Mouse (Mus musculus): ENCODE data around the gene Grik4.
"Not testable (repeated sequence)": the region's sequence is repeated elsewhere in the genome, so short reads cannot be mapped to it uniquely, and the experiment has no call there.

Gene Grik4

DNA sequence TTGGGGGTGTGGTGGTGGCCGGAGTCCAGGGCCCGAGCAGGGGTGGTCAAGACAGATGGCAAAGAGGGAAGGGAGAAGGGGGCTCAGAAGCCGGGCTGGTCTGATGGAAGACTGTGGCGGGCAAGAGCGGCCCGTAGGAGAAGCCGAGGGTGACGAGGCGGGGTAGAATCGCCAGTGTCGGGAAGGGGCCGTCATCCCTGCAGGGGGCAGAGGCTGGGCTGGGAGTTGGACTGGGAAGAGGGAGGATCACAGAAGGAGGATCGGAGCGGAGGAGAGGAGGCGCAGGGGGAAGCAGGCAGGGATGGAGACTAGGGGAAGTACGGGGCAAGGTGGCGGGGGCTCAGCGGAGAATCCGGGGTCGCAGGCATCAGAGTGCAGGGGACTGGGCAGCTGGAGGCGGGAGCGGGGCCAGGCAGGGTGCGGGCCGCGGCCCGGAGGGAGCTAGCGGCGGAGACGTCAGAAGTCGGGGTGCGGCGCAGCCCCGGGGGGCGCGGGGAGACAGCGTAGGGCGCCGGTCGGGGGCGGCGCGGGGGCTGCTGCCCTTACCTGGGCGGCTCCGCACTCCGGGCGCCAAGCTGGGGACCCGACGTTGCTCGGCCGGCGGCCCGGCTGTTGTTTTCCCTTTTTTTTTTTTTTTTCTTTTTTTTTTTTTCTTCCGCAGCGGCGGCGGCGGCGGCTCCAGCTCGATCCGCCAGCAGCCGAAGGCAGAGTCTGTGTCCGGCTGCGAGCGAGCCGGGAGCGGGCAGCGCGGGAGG lies at the start of gene Grik4:
Gene Grik4 (minus strand): TSS at position 713 of the 755 bp plus-strand sequence.
- DNase-seq (ENCODE audit: low read depth, low spot score), result peak; percentile 44

DNA sequence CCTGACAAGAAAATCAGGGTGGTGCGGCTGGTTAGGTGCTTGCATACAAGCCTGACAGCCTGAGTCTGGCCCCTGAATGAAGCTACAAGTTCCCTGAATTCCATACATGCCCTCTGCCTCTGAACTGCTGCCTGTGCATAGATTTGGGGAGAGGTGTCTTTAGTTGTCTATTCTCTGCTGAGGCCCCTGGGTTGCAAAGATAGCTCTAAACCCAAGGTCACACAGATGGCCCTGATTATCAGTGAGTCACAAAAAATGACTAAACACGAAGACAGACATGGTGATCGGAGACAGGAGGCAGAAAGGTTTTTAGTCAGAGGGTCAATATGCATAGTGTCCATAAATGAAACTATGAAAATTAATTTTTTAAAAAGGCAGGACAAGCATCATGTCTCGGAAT lies 49.4 kb upstream of the Grik4 start:
- DNase-seq (ENCODE audit: low read depth, low spot score), result no peak

GRCm38 (mm10) chr9:42987988-42988387 lies 43.7 kb upstream of the Grik4 start:
- no peak for DNase-seq (ENCODE audit: low read depth, low spot score)

GRCm38 (mm10) chr9:42968894-42969521 lies 24.7 kb upstream of the Grik4 start:
- DNase-seq (ENCODE audit: low read depth, low spot score), result no peak

GRCm38 (mm10) chr9:42967731-42968130 lies 23.4 kb upstream of the Grik4 start:
- DNase-seq (ENCODE audit: low read depth, low spot score), result no peak

DNA sequence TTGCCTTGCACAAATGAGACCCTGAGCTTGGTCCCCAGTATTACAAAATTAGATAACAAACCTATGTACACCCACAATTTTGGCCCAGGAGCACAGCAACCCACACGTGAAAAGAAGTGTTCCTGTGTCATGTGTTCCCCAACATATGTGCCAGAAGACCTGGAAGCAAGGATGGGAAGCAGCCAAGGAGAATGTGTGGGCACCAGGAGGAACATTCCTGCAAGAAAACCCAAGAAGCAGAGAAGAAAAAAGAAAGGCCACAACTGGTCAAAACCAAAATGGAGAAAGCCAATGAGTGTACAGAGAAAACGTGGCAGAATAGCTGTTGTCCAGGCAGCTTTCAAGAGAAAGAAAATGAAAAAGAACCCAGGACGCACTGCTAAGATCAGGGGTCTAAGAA lies 20.5 kb upstream of the Grik4 start:
- DNase-seq (ENCODE audit: low read depth, low spot score), result not testable (repeated sequence)

GRCm38 (mm10) chr9:42964366-42964765 lies 20.1 kb upstream of the Grik4 start:
- DNase-seq (ENCODE audit: low read depth, low spot score), result no peak

DNA sequence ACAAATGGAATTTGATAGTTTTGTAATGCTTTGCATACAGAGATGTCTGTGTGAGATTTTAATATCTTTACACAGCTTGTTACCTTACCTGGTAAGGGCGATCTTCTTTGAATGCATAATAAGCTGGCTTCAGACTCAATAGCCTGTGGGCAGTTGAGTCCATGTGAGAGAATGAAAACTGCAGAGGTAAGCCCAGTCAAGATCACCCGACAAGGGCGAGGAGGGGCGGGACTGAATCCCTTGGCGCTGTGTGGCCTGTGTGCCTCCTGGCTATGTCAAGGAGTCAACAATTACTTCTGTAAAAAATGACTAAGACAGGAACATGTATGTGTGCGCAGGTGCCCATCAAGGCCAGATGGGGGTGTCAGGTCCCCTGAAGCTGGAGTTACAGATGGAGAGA lies 18.2 kb upstream of the Grik4 start:
- no peak for DNase-seq (ENCODE audit: low read depth, low spot score)

DNA sequence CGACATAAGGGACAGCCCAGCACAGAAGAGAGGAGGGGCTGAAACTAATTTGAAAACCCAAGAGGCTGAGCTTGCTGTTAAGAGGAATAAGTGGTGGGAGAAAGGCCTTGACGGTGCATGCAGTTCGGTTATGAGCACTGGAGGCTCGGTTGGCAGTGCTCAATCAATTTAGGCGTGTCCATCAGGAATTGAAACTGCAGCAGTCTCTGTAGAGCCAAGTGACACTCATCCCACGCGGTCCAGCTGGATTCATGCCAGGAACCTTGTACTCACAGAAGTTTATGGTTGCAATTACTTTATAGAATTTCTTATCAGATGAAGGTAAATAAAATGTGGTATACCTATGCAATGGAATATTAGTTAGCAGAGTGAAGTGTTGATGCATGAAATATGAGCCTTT lies 14.1 kb upstream of the Grik4 start:
- no peak for DNase-seq (ENCODE audit: low read depth, low spot score)

DNA sequence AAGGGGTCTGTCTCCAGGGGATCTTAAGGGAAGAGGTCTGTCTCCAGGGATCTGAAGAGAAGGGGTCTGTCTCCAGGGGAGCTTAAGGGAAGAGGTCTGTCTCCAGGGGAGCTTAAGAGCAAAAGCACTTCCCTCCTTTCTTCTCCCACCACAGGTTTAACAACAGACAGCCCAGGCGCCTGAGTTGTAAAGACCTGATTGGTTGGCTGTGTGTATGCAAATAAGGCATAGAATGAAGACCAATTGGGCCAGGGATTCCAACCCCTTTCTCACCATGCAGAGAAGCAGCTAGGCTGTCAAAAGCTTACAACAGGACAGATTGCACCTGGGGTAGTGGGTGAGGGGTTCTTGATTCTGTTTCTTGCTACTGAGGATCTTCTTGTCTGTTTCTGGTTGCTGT lies 4.1 kb upstream of the Grik4 start:
- no peak for DNase-seq (ENCODE audit: low read depth, low spot score)

- DNase-seq (ENCODE audit: low read depth, low spot score), result no peak
Measured at GRCm38 (mm10) chr9:42945174-42945573, 881 bp upstream of the Grik4 start.

DNA sequence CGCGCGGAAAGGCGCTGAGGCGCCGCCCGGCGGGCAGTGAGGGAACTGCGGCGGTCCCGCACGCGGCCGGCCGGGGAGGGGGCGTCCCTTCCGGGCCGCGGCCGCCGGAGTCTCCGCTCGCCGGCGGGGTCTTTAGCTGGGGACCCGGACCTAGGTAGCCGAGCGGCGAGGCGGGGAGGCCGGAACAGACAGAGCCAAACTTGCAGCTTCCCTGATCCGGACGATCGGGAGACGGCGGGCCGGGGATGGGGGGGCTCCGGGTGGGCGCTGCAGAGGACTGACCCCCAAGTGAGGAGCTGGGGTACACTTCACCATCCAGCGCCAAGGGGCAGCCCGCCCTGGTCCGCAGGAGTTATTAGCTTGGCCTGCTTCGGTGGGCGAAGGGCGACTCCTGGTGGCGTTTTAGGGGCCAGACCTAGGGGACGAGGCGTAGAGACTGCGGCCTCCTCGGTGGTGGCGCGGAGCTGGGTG lies 278 bp upstream of the Grik4 start:
- peak; percentile 92 for DNase-seq (ENCODE audit: low read depth, low spot score)

- DNase-seq (ENCODE audit: low read depth, low spot score), result peak; percentile 34
Measured at GRCm38 (mm10) chr9:42943057-42943529, 1.2 kb downstream of the Grik4 start.

- DNase-seq (ENCODE audit: low read depth, low spot score), result no peak
Measured at GRCm38 (mm10) chr9:42942148-42942547, 2.1 kb downstream of the Grik4 start.

- no peak for DNase-seq (ENCODE audit: low read depth, low spot score)
Measured at GRCm38 (mm10) chr9:42932146-42932545, 12.1 kb downstream of the Grik4 start.

DNA sequence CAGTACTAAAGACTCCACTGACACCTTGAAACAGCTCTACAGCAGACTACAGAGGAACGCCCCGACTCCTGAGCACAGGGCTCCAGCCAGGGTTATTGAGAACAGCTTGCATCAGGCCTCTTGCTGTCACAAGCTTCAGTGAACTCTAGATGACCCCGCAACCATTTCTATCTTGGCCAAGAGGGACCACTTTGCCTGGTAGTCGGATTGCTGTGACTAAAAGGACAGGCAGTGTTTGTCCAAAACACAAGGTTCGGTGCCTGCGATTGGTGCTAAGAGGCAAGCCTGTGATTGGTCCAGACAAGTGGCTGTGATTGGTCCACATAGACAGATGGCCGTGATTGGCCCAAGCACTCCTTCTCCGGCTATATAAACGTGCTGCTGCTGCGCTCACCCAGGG lies 16.8 kb downstream of the Grik4 start:
- DNase-seq (ENCODE audit: low read depth, low spot score), result peak; percentile 54

GRCm38 (mm10) chr9:42926564-42926963 lies 17.7 kb downstream of the Grik4 start:
- DNase-seq (ENCODE audit: low read depth, low spot score), result no peak

DNA sequence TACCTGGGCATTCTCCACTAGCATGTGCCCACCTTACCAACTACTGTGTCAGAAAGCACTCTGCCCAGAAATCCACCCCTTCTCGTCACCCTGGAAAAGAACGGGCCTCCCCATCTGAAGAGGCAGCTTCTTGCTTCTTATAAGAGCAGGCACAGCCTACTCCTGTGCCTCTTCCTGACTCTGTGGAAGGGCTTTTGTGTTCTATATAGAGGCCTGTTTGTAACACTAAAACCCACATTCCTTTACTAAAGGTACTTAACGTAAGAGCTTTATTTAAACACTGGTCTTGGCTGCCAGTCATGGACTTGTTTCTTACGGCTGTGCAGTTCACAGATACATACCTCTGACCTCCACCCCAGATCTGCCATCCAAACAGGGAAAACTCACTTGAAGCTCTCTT lies 22.5 kb downstream of the Grik4 start:
- DNase-seq (ENCODE audit: low read depth, low spot score), result no peak

- DNase-seq (ENCODE audit: low read depth, low spot score), result no peak
Measured at GRCm38 (mm10) chr9:42920190-42920589, 24.1 kb downstream of the Grik4 start.

GRCm38 (mm10) chr9:42917911-42918310 lies 26.4 kb downstream of the Grik4 start:
- no peak for DNase-seq (ENCODE audit: low read depth, low spot score)

DNA sequence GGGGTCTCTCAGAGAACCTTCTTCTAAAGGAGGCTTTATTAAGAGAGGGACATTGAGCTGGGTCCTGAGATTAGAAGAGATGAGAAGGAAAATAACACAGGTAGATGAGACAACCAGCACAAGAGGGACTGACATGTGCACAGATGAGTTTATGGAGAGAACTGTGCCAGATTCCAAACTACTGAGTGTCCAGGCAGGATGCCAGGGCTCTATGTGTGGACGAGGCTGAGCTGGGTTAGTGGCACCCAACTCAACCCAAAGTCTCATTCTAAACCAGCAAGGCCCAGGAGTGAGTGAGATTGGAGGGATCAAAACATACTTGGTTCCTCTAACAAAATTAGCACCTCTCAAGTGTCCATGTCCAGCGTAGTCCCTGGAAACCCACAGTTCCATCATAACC lies 31.1 kb downstream of the Grik4 start:
- no peak for DNase-seq (ENCODE audit: low read depth, low spot score)

- DNase-seq (ENCODE audit: low read depth, low spot score), result no peak
Measured at GRCm38 (mm10) chr9:42908657-42909313, 35.5 kb downstream of the Grik4 start.

DNA sequence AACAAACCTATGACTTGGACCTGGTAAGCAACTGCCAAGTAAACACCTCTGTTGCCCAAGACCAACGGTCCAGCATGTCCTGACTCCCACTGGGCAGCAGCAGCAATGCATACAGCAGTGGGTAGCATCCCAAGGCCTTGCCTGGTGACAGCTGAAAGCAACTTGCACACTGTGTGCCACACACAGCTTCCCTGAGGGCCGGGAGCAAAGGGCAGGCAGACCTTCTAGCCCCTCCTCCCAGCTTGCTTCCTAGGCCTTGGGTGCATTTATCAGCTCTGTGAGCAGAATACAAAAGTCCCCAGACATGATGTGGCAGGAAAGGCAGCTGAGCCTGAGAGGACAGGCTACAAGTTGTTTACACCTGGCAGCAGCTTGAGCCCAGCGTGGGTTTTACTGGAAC lies 37.3 kb downstream of the Grik4 start:
- no peak for DNase-seq (ENCODE audit: low read depth, low spot score)

All from mesoderm, embryonic 11.5 days (tissue).